Comparison of ENCODE assay signal across 1 mouse cellular context in genomic region chr15:102458904-102459317, GRCm38 (mm10).
A peak's percentile ranks its signal among the peaks of the same experiment; 100 is the strongest.
TF ChIP-seq lines count a peak whose summit lies in the region.

Gene Prr13 (plus strand): TSS chr15:102459028.

TF ChIP-seq in CH12.LX, 34 proteins besides CTCF, POLR2A, EP300 and RAD21 (continued from another document):
- TF ChIP-seq MXI1 (IDR thresholded peaks at IDR 0.05; ENCODE audit: low read depth, low read length): peak; percentile 75; the same call in 1 of the 2 replicates
- TF ChIP-seq MAX (IDR thresholded peaks at IDR 0.05; ENCODE audit: low read length): no peak
- TF ChIP-seq ZC3H11A (IDR thresholded peaks at IDR 0.05; ENCODE audit: low read depth, low read length): no peak
- TF ChIP-seq NELFE (IDR thresholded peaks at IDR 0.05; ENCODE audit: low read depth, low read length): peak; percentile 92
- TF ChIP-seq BHLHE40 (IDR thresholded peaks at IDR 0.05; ENCODE audit: low read depth, low read length): no peak
- TF ChIP-seq ZNF384 (IDR thresholded peaks at IDR 0.05; ENCODE audit: low read depth, low read length): no peak
- TF ChIP-seq SMC3 (IDR thresholded peaks at IDR 0.05; ENCODE audit: low read depth, low read length): no peak
- TF ChIP-seq SIN3A (IDR thresholded peaks at IDR 0.05; ENCODE audit: low read length): peak; percentile 97
- peak; percentile 94 for TF ChIP-seq TBP (conservative IDR thresholded peaks at IDR 0.05; ENCODE audit: low read depth, low read length)
- TF ChIP-seq CHD2 (IDR thresholded peaks at IDR 0.05; ENCODE audit: low read length): peak; percentile 77
- no peak for TF ChIP-seq USF2 (conservative IDR thresholded peaks at IDR 0.05; ENCODE audit: low read depth, low read length)
- peak; percentile 99 for TF ChIP-seq ELF1 (IDR thresholded peaks at IDR 0.05; ENCODE audit: low read depth, low read length)
- peak; percentile 46; the same call in 1 of the 2 replicates for TF ChIP-seq E2F4 (IDR thresholded peaks at IDR 0.05; ENCODE audit: insufficient replicate concordance, low read depth, low read length)
